Comparison of ENCODE assay signal across 8 mouse cellular contexts in genomic region chr4:58986540-58987190, GRCm38 (mm10). TPM values are rescaled to one million over a fixed set of nuclear protein-coding genes. Genes with fewer than 3 reads are reported as not detected.
A peak's percentile ranks its signal among the peaks of the same experiment; 100 is the strongest.
DNase-seq lines count a peak whose midpoint lies in the region; ATAC-seq lines count a peak whose summit lies in the region.

Gene Ptgr1, minus strand, starts transcription at chr4:58987119.

- H3K27ac ChIP-seq in intestine, embryonic 14.5 days (ENCODE audit: low read depth): no peak within 1 kb of the TSS

- peak within 1 kb of the TSS; percentile 55 for H3K4me2 ChIP-seq in intestine, embryonic 14.5 days (ENCODE audit: low read length)

- no peaks in the 10 kb centered on the region for H3K27me3 ChIP-seq in intestine, embryonic 14.5 days (replicated peaks; ENCODE audit: control insufficient read depth, insufficient read depth, low read length)

- peak; percentile 33 for ATAC-seq in activated CD4-positive, CD25-positive, alpha-beta regulatory T cell, adult 4 months
- peak; percentile 80 for ATAC-seq in intestine, embryonic 14.5 days (replicated peaks; ENCODE audit: low FRiP score, low TSS enrichment, low read depth)
- ATAC-seq in megakaryocyte-erythroid progenitor cell, adult 5-6 weeks (replicated peaks; ENCODE audit: low FRiP score, low TSS enrichment, poor library complexity, severe bottlenecking): peak; percentile 23

- under 1% methylated on average over 28 of the region's 28 CpGs for WGBS in intestine, embryonic 14.5 days

- H3K4me1 ChIP-seq in intestine, embryonic 14.5 days (replicated peaks; ENCODE audit: control insufficient read depth, insufficient read depth, low read length): 0 out of 2 replicates have a peak, but pooled peaks cover 4% of the 10 kb centered on the region

- peak; percentile 90 for DNase-seq in embryo, embryonic 10.5 days (ENCODE audit: low spot score)
- DNase-seq in gastrocnemius, postnatal 14 days: peak; percentile 86
- peak; percentile 93 for DNase-seq in intestine, embryonic 14.5 days (ENCODE audit: low spot score)
- peak; percentile 81 to 88 for DNase-seq in left cerebral cortex, postnatal 14 days (ENCODE audit: low spot score in 2 of 2)
- peak; percentile 84 for DNase-seq in right cerebral cortex, postnatal 4 days
- peak; percentile 85 for DNase-seq in yolk sac, embryonic 10.5 days (ENCODE audit: low spot score)

- H3K4me3 ChIP-seq in intestine, embryonic 14.5 days (ENCODE audit: low read depth, low read length): peak within 1 kb of the TSS; percentile 45

- peak within 1 kb of the TSS; percentile 35 for H3K9ac ChIP-seq in intestine, embryonic 14.5 days (ENCODE audit: low read length)

- intact Hi-C loops in gastrocnemius, postnatal 14 days (cut with DNase I; ENCODE audit: low total_unique reads): no loop called here
- intact Hi-C loops in left cerebral cortex, postnatal 14 days (cut with DNase I): loop anchor here (5.0 kb wide), 1 partner anchor 201 kb away; the partner anchor contains the start of gene Ugcg

- H3K36me3 ChIP-seq in intestine, embryonic 14.5 days (ENCODE audit: control insufficient read depth, insufficient read depth, low read length): no peaks in the 10 kb centered on the region

- H3K9me3 ChIP-seq in intestine, embryonic 14.5 days (ENCODE audit: control insufficient read depth, low read length): no peaks in the 10 kb centered on the region

RNA-seq across cellular contexts. Expression of gene Ptgr1, which starts in this region (rescaled TPM):
- under 1 TPM; 0.62 to 0.80 TPM for polyA plus RNA-seq in activated CD4-positive, CD25-positive, alpha-beta regulatory T cell, adult 4 months (2017; shearing (Covaris generic))
- 1 to 10 TPM; 3.4 to 3.7 TPM for total RNA-seq in gastrocnemius, postnatal 14 days (2021)
- polyA plus RNA-seq in intestine, embryonic 14.5 days (2014; fragmentation: Nextera tagmentation; extraction: Ambion mirVana): 29.3 and 33.9 TPM in 2 replicates
- total RNA-seq in left cerebral cortex, postnatal 14 days (2021): 1 to 10 TPM; 1.6 to 2.4 TPM
- total RNA-seq in megakaryocyte-erythroid progenitor cell, adult 5-6 weeks (2014; fragmentation: Nextera tagmentation): 5.0 and 14.5 TPM in 2 replicates
- total RNA-seq in megakaryocyte-erythroid progenitor cell, adult 5-6 weeks (2017): 12.8 and 16.2 TPM in 2 replicates

Comparison
In these comparisons a context has a peak if more than half of its experiments do, and no peak if none do; other contexts are left out.
1. RNA of gene Ptgr1 (polyA plus RNA-seq): 29.3 to 33.9 TPM in intestine, embryonic 14.5 days; 0.62 to 0.80 TPM in activated CD4-positive, CD25-positive, alpha-beta regulatory T cell, adult 4 months; every median in the first group is over 10 times any median in the second.
2. Peak in ATAC-seq in activated CD4-positive, CD25-positive, alpha-beta regulatory T cell, adult 4 months; RNA of the gene not detected or under 1 TPM.
3. ATAC-seq: peak in every context shown above with its lines; median percentile 80 in intestine, embryonic 14.5 days; 33 in activated CD4-positive, CD25-positive, alpha-beta regulatory T cell, adult 4 months; 23 in megakaryocyte-erythroid progenitor cell, adult 5-6 weeks.
4. Peak in every context shown above with its lines, with median percentiles within 50 percentile points of each other: DNase-seq.